Mouse (Mus musculus): ENCODE measurements around the gene Ppp1r27. TPM values are rescaled to one million over a fixed set of nuclear protein-coding genes. Genes with fewer than 3 reads are reported as not detected.
"Not testable (repeated sequence)": the region's sequence is repeated elsewhere in the genome, so short reads cannot be mapped to it uniquely, and the experiment has no call there.

Ppp1r27 gene
- total RNA-seq (2021) = 10 to 100 TPM in 1 of 2 experiments, 1 to 10 TPM in 1; 7.1 to 21.8 TPM
- long read RNA-seq, experiment 1, transcript Ppp1r27-201 (3 exons, 771 nt) = major isoform, 7 of 11 reads
- long read RNA-seq, experiment 1, partial matches to known transcripts = 2 of 11 reads
- long read RNA-seq, experiment 1, other reads (novel, unspliced or antisense) = 2 of 11 reads
- long read RNA-seq, experiment 2, transcript Ppp1r27-201 (3 exons, 771 nt) = major isoform, 5 of 7 reads
- long read RNA-seq, experiment 2, partial matches to known transcripts = 1 of 7 reads
- long read RNA-seq, experiment 2, other reads (novel, unspliced or antisense) = 1 of 7 reads

GRCm38 (mm10) chr11:120550810-120551440 is at the start of gene Ppp1r27:
Gene Ppp1r27 (minus strand): TSS chr11:120551132.
- DNase-seq = no peak

GRCm38 (mm10) chr11:120600716-120601115 is 49.8 kb upstream of the Ppp1r27 start:
- DNase-seq = no peak

- DNase-seq = no peak
Measured at GRCm38 (mm10) chr11:120598990-120599549, 48.1 kb upstream of the Ppp1r27 start.

- peak; percentile 96 for DNase-seq
Measured at GRCm38 (mm10) chr11:120598283-120598989, 47.5 kb upstream of the Ppp1r27 start, which contains the start of the genes Alyref and Anapc11. Gene Alyref (minus strand): TSS chr11:120598365. Gene Anapc11 (plus strand): TSS chr11:120598421.

GRCm38 (mm10) chr11:120597240-120598235 is 46.6 kb upstream of the Ppp1r27 start:
- no peak for DNase-seq

- DNase-seq = no peak
Measured at GRCm38 (mm10) chr11:120588531-120588930, 37.6 kb upstream of the Ppp1r27 start.

- no peak for DNase-seq
Measured at GRCm38 (mm10) chr11:120583937-120584336, 33.0 kb upstream of the Ppp1r27 start.

GRCm38 (mm10) chr11:120582982-120583293 is 32.0 kb upstream of the Ppp1r27 start:
- DNase-seq = not testable (repeated sequence)

- DNase-seq = peak; percentile 49
Measured at GRCm38 (mm10) chr11:120582268-120582981, 31.5 kb upstream of the Ppp1r27 start.

- DNase-seq = peak; percentile 93
Measured at GRCm38 (mm10) chr11:120581490-120582267, 30.7 kb upstream of the Ppp1r27 start, which contains the start of gene Arhgdia. Gene Arhgdia (minus strand): TSS chr11:120581624.

- peak; percentile 52 for DNase-seq
Measured at GRCm38 (mm10) chr11:120580871-120581331, 30.0 kb upstream of the Ppp1r27 start.

GRCm38 (mm10) chr11:120580190-120580589 is 29.3 kb upstream of the Ppp1r27 start:
- DNase-seq = peak; percentile 19

GRCm38 (mm10) chr11:120579316-120580107 is 28.6 kb upstream of the Ppp1r27 start:
- peak; percentile 82 for DNase-seq

GRCm38 (mm10) chr11:120578694-120579243 is 27.8 kb upstream of the Ppp1r27 start:
- DNase-seq = peak; percentile 12

GRCm38 (mm10) chr11:120578024-120578693 is 27.2 kb upstream of the Ppp1r27 start:
- peak; percentile 22 for DNase-seq

GRCm38 (mm10) chr11:120577211-120578023 is 26.5 kb upstream of the Ppp1r27 start:
- DNase-seq = peak; percentile 20
